Mouse (Mus musculus) layer of hippocampus, adult 11-12 months (tissue): ENCODE measurements around the gene Pla2g15.
A peak's percentile ranks its signal among the peaks of the same experiment; 100 is the strongest.
"Not testable (repeated sequence)": the region's sequence is repeated elsewhere in the genome, so short reads cannot be mapped to it uniquely, and the experiment has no call there.

ENCODE experiments used
- DNase-seq: peaks from one replicate; pipeline ENCODE4 v3.0.0; 2022; ENCODE audit warnings: low spot score

Gene Pla2g15

DNA sequence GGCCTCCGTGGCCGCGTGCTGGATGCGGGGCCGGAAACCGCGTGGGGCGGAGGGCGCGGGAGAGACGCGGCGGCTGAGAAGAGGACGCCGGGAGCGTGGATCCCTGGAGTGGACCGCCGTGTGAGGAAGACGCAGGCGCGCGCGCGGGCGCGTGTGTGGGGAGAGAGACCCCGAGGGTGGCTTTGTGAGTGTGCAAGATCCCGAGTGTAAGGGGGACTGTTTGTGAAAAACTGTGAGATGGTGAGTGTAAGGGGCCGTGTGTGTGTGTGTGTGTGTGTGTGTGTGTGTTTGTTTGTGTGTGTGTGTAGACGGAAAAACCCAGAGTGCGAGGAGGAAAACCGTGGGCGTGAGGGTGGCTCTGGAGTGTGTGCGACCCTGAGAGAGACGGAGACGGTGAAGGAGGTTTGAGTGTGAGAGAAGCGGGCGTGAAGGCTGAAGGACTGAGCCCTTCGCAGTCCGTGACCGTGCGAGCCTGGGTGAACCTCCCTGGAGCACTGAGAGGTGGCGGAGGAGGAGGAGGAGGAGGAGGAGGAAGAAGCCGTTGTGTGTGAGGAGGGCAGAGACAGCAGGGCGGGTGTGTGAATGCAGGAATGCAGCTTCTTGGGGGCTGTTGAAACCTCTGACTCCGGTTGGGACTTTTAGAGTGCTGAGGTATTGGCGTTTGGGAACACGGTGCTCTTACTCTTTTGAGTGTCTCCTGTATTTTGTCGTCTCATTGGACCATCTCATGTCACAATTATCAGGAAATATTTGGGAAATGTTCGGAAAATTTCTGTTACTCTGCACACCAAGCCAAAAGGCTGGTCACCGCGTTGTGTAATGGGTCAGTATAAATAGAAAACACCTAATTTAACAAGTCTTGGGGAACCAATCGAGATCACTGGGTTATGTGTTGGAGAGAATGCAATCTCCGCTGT is 19.1 kb downstream of the Pla2g15 start:
- no peak for DNase-seq

DNA sequence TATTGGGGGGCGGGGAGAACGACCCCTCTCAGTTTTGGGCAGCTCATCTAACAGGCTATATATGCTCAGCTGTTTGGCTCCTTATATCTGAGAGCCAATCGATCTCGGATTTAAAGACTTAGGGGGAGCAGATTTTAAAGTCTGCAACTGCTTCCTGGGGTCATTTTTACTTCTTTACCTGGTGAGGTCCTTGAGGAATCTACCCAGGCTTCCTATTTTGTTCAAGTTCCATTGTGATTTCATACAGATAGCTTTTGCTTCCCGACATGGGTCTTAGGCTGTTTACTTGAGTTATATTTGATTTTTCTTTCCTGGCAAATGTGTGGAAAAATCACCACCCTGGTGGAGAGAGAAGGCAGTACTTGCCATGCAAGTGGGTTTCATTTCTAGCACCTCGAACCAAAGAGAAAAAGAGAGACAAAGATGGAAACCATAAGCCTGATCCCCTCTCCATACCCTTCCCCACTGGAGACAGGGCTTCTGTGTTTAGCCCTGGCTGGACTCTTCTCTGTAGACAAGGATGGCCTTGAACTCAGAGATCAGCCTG is 19.8 kb downstream of the Pla2g15 start:
- DNase-seq: no peak

DNA sequence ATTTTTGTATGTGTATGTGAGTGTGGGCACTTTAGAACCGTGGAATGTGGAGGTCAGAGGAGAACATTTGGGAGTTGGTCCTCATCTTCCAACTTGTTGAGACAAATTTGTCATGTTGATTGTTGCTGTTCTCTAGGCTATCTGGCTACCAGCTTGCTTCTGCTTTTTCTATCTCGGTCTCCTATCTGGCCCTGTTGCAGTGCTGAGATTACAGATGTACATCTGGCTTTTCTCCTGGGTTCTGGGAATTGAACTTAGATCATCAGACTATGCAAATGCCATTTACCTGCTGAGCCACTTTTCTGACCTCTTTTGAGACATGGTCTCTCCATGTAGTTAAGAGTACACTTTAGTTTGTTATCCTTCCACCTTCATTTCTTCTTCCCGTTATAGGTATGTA is 23.4 kb downstream of the Pla2g15 start:
- DNase-seq: no peak

DNA sequence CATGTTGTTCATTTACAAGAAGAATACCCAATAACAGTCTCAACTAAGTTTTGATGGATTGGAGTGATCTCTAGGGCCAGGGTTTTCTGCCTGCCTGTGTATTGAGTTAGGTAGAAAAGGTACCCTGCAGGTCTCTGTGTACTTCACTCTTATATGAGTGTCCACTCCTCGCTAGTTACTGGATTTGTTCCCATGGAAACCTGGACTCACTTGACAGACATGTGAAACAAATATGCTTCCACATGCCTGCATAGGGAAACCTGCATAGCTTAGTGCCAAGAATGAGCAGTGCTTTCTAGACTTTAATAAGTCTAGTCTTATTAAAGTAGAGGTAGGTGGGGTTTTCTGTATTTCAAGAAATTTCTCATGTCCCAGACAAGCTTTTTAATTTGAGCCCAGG is 26.7 kb downstream of the Pla2g15 start:
- DNase-seq: no peak

DNA sequence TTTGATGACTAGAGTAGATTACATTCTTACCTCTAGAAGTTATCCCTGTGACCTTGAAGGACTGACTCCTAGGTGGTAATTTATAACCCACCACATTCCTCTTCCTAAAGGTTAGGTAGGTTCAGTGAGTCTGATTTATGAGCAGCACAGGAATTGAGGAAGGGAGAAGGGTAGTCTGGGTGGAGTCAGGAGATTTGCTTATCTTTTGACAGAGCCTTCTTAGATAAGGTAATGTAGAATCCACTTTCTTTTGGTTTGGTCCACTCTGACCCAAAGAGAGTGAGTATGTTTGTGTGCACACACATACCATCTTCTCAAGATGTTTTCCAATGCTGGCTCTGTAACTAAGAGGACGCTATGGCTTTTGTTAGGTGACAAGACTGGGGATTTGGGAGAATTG is 27.4 kb downstream of the Pla2g15 start:
- no peak for DNase-seq

DNA sequence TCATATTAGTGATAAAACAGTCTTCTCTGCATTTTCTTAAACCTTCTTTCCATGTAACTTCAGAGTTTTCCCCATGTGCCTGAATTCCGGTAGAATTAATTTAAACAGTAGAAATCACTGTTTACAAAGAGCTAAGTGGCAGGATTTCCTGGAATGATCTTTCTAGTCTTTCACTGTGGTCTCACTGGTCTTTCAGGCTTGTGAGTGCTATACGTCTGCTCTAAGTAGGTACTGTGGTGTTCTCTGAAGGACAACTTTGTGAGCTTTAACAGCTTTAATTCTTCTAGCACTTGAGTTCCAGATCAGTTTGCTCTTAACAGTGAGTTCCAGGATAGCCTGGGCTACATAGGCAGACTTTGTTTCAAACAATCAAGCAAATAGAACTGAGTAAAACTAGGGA is 28.2 kb downstream of the Pla2g15 start:
- DNase-seq: no peak

DNA sequence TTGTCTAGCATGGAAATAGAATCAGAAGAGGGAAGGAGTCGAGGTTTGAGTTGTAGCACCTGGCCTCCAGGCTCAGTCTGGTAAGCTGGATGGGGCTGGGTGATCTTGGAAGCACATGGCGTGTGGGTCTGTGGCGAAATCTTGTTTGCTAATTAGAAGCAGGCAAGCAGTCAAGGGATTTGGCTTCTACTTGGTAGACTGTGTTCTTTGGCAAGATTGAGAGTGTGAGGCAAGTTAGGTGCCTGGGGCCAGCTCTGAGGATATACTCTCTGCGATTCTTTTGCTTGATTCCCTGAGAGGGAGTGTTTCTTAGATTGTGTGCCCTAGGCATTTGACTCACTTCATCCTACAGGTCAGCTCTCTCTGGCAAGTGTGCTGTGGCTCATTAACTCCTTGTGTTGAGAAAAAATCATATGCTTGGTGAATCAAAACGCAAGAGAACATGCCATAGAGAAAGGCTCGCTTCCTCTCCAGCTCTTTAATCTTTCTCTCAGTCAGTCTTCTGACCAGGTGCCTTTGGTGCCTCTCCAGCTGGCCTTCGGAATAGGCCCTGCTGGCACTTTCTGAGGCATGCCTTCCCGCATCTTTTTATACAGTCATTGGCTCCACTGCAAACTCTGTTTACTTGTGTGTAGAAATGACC is 35.5 kb downstream of the Pla2g15 start:
- DNase-seq: peak; percentile 44

DNA sequence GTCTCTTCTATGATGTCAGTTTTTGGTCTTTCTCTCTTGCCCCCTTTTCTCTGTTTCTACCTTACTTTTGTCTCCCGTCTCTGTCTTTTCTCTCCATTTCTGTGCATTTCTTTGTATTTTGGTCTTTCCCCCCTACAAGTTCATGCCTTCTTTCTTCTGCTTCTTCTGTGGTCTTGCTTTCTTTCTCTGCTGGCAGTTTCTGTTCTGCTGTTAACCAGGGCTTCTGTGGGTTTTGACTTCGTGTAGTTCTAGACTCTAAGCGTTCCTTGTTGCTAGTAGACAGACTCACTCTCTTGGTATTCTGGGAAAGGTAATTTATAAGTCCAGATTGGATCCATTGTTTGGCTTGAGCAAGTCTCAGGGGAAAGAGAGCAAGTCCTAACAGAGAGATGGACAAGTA is 36.2 kb downstream of the Pla2g15 start:
- DNase-seq: no peak

DNA sequence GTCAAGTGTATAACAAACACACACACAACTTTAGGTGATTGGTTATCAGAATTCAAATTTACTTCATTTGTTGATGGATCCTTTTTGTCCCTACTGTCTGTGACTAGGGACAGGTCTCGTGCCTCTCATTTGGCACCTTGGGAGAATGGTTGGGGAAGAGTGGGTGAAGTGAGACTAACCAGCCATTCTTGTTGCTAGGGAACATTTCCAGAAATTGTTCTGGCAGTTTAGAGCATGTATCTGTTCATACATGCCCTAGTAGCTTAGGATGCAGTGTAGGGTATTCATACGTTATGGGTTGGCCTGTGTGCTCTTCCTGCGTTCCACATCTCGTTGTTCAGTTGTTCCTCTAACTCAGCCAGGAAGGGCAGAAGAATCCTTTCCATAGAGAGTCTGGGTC is 39.0 kb downstream of the Pla2g15 start:
- DNase-seq: no peak

DNA sequence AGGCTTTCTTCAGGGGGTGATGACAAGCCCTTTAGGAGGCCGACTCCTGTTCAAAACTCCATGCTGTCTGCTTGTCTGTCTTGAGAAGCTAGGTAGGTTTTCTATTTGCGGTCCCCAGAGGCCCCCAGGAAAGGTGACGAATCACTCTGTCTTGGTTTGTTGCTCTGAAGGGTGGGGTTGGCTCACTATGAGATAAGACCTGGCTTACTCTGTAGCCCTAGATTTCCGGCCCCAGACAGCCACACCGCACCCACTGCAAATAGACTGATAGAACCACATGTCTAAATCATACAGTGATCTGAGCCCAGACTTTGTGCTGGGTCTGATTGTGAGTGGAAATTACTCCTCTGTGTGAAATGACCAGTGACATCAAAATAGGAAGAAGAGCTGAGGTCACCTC is 41.4 kb downstream of the Pla2g15 start:
- DNase-seq: no peak

DNA sequence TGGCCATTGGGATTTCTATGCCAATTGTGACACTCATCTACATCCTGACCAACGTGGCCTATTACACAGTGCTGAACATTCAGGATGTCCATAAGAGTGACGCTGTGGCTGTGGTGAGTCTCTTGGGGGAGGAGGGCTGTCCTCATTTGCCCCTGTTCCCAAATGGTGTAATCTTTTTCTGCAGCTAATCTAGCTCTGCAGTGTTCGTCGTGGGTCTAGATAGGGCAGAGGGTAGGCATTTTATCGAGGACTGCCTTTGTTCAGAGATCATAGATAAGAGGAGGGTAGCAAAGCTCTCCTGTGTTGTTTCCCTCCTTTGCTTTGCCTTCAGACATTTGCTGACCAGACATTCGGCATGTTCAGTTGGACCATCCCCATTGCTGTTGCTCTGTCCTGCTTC is 43.0 kb downstream of the Pla2g15 start:
- DNase-seq: no peak

DNA sequence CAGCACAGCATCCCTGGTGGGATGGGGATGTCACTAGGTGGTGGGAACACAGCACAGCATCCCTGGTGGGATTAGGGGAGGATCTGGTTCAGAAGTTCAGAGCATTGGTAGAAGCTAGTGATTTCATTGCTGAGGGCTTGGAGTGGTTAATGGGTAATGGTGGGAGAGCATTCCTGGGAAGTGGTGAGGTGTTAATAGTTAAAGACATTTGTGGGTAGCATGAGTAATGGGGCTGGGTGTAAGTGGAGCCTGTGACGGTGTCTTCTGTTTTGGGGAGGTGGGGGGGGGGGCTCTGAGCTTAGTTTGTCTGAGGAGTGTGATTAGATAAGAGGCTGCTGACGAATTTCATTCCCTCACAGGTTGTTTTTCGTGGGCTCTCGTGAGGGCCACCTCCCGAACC is 43.9 kb downstream of the Pla2g15 start:
- DNase-seq: no peak

DNA sequence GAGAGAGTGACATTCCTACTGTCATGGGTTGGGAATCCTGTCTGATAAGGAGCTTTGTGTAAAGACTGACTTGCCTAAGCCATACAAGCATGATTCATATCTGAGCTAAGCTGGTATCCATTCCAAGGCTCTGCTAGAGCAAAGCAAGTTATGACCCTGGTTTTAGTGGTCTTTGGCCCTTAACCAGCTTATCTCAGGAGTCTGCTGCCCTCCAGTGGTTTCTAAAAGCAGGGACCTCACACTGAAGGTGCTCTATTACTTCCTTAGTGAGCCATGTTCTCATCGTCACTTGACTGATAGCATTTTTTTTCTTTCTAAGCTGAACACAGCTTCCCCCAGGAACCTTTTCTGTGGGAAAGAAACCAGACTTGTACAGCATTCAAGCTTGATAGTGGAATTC is 48.5 kb downstream of the Pla2g15 start:
- DNase-seq: peak; percentile 35

DNA sequence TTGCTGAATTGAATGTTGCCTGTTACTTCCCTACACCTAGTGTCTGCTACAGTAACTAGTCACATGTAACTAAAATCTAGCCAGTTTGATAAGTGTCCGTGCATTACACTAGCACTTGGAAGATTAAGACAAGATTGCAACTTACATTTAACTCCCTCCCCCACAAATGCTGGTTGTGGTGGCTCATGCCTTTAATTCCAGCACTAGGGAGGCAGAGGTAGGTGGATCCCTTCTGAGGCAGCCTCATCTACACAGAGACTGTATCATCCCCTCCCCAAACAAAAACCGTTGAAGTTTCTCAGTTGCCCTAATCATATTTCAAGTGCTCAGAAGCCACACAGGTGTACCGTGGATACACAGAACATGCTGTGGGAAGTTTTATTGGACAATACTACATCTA is 49.4 kb downstream of the Pla2g15 start:
- not testable (repeated sequence) for DNase-seq

DNA sequence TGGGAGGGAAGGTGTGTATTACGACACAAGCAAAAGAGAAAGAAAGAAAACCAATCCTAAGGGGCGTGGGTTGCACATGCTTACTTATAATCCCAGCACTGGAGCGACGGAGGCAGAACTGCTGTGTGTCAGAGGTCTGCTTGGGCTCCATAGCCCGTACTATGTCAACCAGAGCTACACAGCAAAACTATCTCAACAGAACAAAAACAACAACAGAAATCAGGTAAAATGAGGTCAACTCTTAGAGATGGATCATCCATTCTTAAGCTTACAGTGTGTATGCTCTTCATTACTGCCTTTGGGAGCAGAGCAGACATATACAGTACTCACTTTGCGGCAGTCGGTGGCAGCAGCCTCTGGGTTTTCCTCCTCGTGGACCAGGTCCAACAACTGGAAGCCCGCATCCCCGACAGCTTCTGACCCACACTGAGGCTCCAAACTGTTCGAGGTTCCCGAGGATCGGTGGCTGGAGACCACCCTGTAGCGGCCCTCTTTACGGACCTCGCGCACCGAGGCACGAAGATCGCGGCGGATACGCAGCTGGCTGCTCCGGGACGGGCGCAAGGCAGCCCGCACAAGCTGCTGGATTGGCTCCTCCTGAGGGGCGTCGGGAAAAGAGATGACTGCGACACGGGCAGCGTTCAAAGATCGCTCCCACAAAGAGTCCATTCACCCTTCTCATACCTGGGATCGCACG is 60.0 kb downstream of the Pla2g15 start:
- DNase-seq: no peak

DNA sequence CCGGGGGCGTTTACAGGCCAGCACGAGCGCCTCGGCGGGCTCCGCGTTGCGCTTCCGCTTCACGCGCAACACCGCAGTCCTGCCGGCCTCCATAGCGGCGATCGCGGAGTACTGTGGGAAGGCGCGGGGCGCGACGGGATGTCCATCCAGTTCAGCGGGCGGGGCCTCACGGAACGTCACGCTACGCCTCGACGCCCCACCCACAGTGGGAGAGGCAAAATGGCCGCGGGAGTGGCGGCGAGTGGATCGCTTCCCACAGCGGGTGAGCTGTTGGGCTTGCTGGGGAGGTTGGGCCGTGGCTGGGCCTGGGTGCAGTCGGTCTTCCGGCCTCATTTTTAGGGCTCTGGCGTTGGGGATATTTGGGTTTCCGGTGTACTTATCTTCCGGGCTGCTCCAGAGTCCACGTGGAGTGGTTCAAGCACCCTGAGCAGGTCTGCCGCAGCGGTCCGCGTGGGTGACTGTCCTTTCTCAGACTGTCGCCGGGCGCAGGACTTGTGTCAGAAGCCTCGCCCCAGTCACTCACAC is 60.7 kb downstream of the Pla2g15 start, which contains the start of the genes Slc7a6os and Prmt7:
Gene Slc7a6os, minus strand, starts transcription at position 115 of the 525 bp plus-strand sequence.
Gene Prmt7, plus strand, starts transcription at position 116 of the 525 bp plus-strand sequence.
- peak; percentile 94 for DNase-seq

DNA sequence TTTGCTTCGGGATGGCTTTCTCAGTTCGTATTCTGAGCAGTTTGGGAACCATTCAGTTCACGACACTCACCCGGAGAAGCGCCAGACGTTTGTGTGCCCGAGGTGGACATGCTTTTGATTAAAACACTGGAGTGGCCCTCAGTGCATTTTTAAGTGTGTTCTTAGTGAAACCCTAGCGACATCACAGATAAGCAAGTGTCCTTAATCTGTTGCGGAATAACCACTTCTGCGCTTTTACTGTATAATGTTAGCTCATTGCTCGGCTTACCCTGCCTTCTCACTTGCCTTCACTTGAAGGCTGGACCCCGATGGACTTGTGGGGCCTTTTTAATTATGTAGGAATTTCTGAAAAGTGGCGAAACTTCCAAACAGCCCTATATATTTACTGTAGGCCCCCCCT is 61.2 kb downstream of the Pla2g15 start:
- no peak for DNase-seq

DNA sequence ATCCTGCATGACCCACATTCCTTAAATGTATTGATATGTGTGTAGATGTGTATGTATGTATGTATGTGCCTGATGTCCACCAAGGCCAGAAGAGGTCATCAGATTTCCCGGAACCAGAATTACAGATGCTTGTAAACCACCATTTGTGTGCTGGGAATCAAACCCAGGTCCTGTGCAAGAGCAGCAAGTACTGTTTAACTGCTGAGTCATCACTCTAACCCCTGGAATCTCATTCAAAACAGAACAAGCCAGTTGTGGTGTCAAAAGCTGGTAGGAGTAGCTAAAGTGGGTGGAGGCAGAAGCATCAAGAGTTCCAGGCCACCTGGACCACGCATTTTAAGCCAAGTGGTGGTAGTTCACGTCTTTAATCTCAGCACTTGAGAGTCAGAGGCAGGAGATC is 63.8 kb downstream of the Pla2g15 start:
- DNase-seq: no peak
